Mouse (Mus musculus): Measurements from ENCODE around the gene Tspo.

The Tspo gene

GRCm38 (mm10) chr15:83576651-83577050 lies 13.3 kb downstream of the Tspo start:
- no peak for DNase-seq (ENCODE audit: inconsistent age in 2 of 2, low spot score in 1 of 2)

- no peak for DNase-seq (ENCODE audit: inconsistent age in 2 of 2, low spot score in 1 of 2)
These were observed 19.5 kb downstream of the Tspo start for GRCm38 (mm10) chr15:83582931-83583330.

- DNase-seq (ENCODE audit: inconsistent age in 2 of 2, low spot score in 1 of 2), result peak; percentile 78 to 91
These were observed 20.2 kb downstream of the Tspo start for GRCm38 (mm10) chr15:83583419-83584156.

- no peak for DNase-seq (ENCODE audit: inconsistent age in 2 of 2, low spot score in 1 of 2)
These were observed 21.4 kb downstream of the Tspo start for GRCm38 (mm10) chr15:83584741-83585220.

GRCm38 (mm10) chr15:83590841-83591240 lies 27.4 kb downstream of the Tspo start:
- DNase-seq (ENCODE audit: inconsistent age in 2 of 2, low spot score in 1 of 2), result peak in 1 of 2 experiments; percentile 41

GRCm38 (mm10) chr15:83591758-83592157 lies 28.4 kb downstream of the Tspo start:
- DNase-seq (ENCODE audit: inconsistent age in 2 of 2, low spot score in 1 of 2), result no peak

GRCm38 (mm10) chr15:83592260-83593188 lies 29.1 kb downstream of the Tspo start:
- DNase-seq (ENCODE audit: inconsistent age in 2 of 2, low spot score in 1 of 2), result no peak

- DNase-seq (ENCODE audit: inconsistent age in 2 of 2, low spot score in 1 of 2), result peak; percentile 61 to 77
These were observed 29.8 kb downstream of the Tspo start for GRCm38 (mm10) chr15:83593189-83593585.

GRCm38 (mm10) chr15:83593702-83594512 lies 30.5 kb downstream of the Tspo start:
- peak in 1 of 2 experiments; percentile 47 for DNase-seq (ENCODE audit: inconsistent age in 2 of 2, low spot score in 1 of 2)

- DNase-seq (ENCODE audit: inconsistent age in 2 of 2, low spot score in 1 of 2), result peak; percentile 95 to 97
These were observed 31.3 kb downstream of the Tspo start, which contains the start of gene Ttll12 for GRCm38 (mm10) chr15:83594513-83595363. Gene Ttll12 (minus strand): TSS chr15:83595157.

- no peak for DNase-seq (ENCODE audit: inconsistent age in 2 of 2, low spot score in 1 of 2)
These were observed 31.9 kb downstream of the Tspo start for GRCm38 (mm10) chr15:83595364-83595711.

- no peak for DNase-seq (ENCODE audit: inconsistent age in 2 of 2, low spot score in 1 of 2)
These were observed 33.4 kb downstream of the Tspo start for GRCm38 (mm10) chr15:83596833-83597232.

- no peak for DNase-seq (ENCODE audit: inconsistent age in 2 of 2, low spot score in 1 of 2)
These were observed 37.8 kb downstream of the Tspo start for GRCm38 (mm10) chr15:83601185-83601584.

GRCm38 (mm10) chr15:83602372-83603045 lies 39.1 kb downstream of the Tspo start:
- peak; percentile 62 to 81 for DNase-seq (ENCODE audit: inconsistent age in 2 of 2, low spot score in 1 of 2)

GRCm38 (mm10) chr15:83603046-83603396 lies 39.6 kb downstream of the Tspo start:
- no peak for DNase-seq (ENCODE audit: inconsistent age in 2 of 2, low spot score in 1 of 2)

GRCm38 (mm10) chr15:83603426-83603825 lies 40.0 kb downstream of the Tspo start:
- no peak for DNase-seq (ENCODE audit: inconsistent age in 2 of 2, low spot score in 1 of 2)

GRCm38 (mm10) chr15:83606216-83606615 lies 42.8 kb downstream of the Tspo start:
- no peak for DNase-seq (ENCODE audit: inconsistent age in 2 of 2, low spot score in 1 of 2)

- DNase-seq (ENCODE audit: inconsistent age in 2 of 2, low spot score in 1 of 2), result no peak
These were observed 43.3 kb downstream of the Tspo start for GRCm38 (mm10) chr15:83606700-83607099.

GRCm38 (mm10) chr15:83607115-83607802 lies 43.9 kb downstream of the Tspo start:
- peak; percentile 79 to 90 for DNase-seq (ENCODE audit: inconsistent age in 2 of 2, low spot score in 1 of 2)
